Mouse (Mus musculus): ENCODE measurements around the gene Cep128. TPM values are rescaled to one million over a fixed set of nuclear protein-coding genes. Genes with fewer than 3 reads are reported as not detected.
A peak's percentile ranks its signal among the peaks of the same experiment; 100 is the strongest.

Gene Cep128
- polyA plus RNA-seq, 1 experiment from 2014 or later = 12.9 TPM

- WGBS = 83% methylated on average over 6 of the region's 6 CpGs
- no peaks in the 10 kb centered on the region for H3K4me1 ChIP-seq (replicated peaks; ENCODE audit: control insufficient read depth, insufficient read depth, low read length)
- H3K9ac ChIP-seq (ENCODE audit: low read length) = no peak overlapping the region
- H3K27me3 ChIP-seq (ENCODE audit: control insufficient read depth, insufficient read depth, low read length) = no peaks in the 10 kb centered on the region
- H3K9me3 ChIP-seq (ENCODE audit: control insufficient read depth, low read length) = no peaks in the 10 kb centered on the region
- no peak overlapping the region for H3K4me2 ChIP-seq (ENCODE audit: low read depth, low read length, severe bottlenecking)
- DNase-seq (ENCODE audit: low spot score) (no peak), ATAC-seq (replicated peaks; ENCODE audit: low FRiP score) (no peak)
- H3K27ac ChIP-seq (ENCODE audit: low read depth, low read length) = no peak overlapping the region
- no peaks in the 10 kb centered on the region for H3K36me3 ChIP-seq (ENCODE audit: control insufficient read depth, insufficient read depth, low read length)
- H3K4me3 ChIP-seq (ENCODE audit: low read depth, low read length) = no peak overlapping the region
These were observed 371.2 kb downstream of the Cep128 start for GRCm38 (mm10) chr12:91013043-91013442.

GRCm38 (mm10) chr12:91012184-91012583, 372.0 kb downstream of the Cep128 start:
- ATAC-seq (replicated peaks; ENCODE audit: low FRiP score) (peak; percentile 62; the same call in 1 of the 2 replicates), DNase-seq (ENCODE audit: low spot score) (no peak)
- no peaks in the 10 kb centered on the region for H3K36me3 ChIP-seq (ENCODE audit: control insufficient read depth, insufficient read depth, low read length)
- H3K4me1 ChIP-seq (replicated peaks; ENCODE audit: control insufficient read depth, insufficient read depth, low read length) = no peaks in the 10 kb centered on the region
- no peak overlapping the region for H3K9ac ChIP-seq (ENCODE audit: low read length)
- 64% methylated on average over 4 of the region's 4 CpGs for WGBS
- no peak overlapping the region for H3K4me3 ChIP-seq (ENCODE audit: low read depth, low read length)
- no peak overlapping the region for H3K4me2 ChIP-seq (ENCODE audit: low read depth, low read length, severe bottlenecking)
- no peaks in the 10 kb centered on the region for H3K27me3 ChIP-seq (ENCODE audit: control insufficient read depth, insufficient read depth, low read length)
- no peaks in the 10 kb centered on the region for H3K9me3 ChIP-seq (ENCODE audit: control insufficient read depth, low read length)
- H3K27ac ChIP-seq (ENCODE audit: low read depth, low read length) = no peak overlapping the region

GRCm38 (mm10) chr12:91008736-91009135, 375.5 kb downstream of the Cep128 start:
- no peaks in the 10 kb centered on the region for H3K27me3 ChIP-seq (ENCODE audit: control insufficient read depth, insufficient read depth, low read length)
- no peak overlapping the region for H3K27ac ChIP-seq (ENCODE audit: low read depth, low read length)
- ATAC-seq (replicated peaks; ENCODE audit: low FRiP score) (no peak), DNase-seq (ENCODE audit: low spot score) (no peak)
- no peaks in the 10 kb centered on the region for H3K36me3 ChIP-seq (ENCODE audit: control insufficient read depth, insufficient read depth, low read length)
- no peak overlapping the region for H3K9ac ChIP-seq (ENCODE audit: low read length)
- H3K4me1 ChIP-seq (replicated peaks; ENCODE audit: control insufficient read depth, insufficient read depth, low read length) = no peaks in the 10 kb centered on the region
- H3K4me3 ChIP-seq (ENCODE audit: low read depth, low read length) = no peak overlapping the region
- no peaks in the 10 kb centered on the region for H3K9me3 ChIP-seq (ENCODE audit: control insufficient read depth, low read length)
- H3K4me2 ChIP-seq (ENCODE audit: low read depth, low read length, severe bottlenecking) = no peak overlapping the region
- WGBS = 89% methylated on average over 5 of the region's 5 CpGs

- ATAC-seq (replicated peaks; ENCODE audit: low FRiP score) (no peak), DNase-seq (ENCODE audit: low spot score) (no peak)
- no peaks in the 10 kb centered on the region for H3K27me3 ChIP-seq (ENCODE audit: control insufficient read depth, insufficient read depth, low read length)
- H3K27ac ChIP-seq (ENCODE audit: low read depth, low read length) = no peak overlapping the region
- 83% methylated on average over 3 of the region's 3 CpGs for WGBS
- H3K9ac ChIP-seq (ENCODE audit: low read length) = no peak overlapping the region
- H3K36me3 ChIP-seq (ENCODE audit: control insufficient read depth, insufficient read depth, low read length) = no peaks in the 10 kb centered on the region
- no peaks in the 10 kb centered on the region for H3K4me1 ChIP-seq (replicated peaks; ENCODE audit: control insufficient read depth, insufficient read depth, low read length)
- H3K9me3 ChIP-seq (ENCODE audit: control insufficient read depth, low read length) = no peaks in the 10 kb centered on the region
- no peak overlapping the region for H3K4me3 ChIP-seq (ENCODE audit: low read depth, low read length)
- H3K4me2 ChIP-seq (ENCODE audit: low read depth, low read length, severe bottlenecking) = no peak overlapping the region
These were observed 376.0 kb downstream of the Cep128 start for GRCm38 (mm10) chr12:91008170-91008569.

GRCm38 (mm10) chr12:90997539-90997938, 386.7 kb downstream of the Cep128 start:
- no peak for ATAC-seq (replicated peaks; ENCODE audit: low FRiP score)

GRCm38 (mm10) chr12:90993331-90993730, 390.9 kb downstream of the Cep128 start:
- H3K4me1 ChIP-seq (replicated peaks; ENCODE audit: control insufficient read depth, insufficient read depth, low read length) = no peaks in the 10 kb centered on the region
- DNase-seq (ENCODE audit: low spot score) (no peak), ATAC-seq (replicated peaks; ENCODE audit: low FRiP score) (no peak)
- H3K27me3 ChIP-seq (ENCODE audit: control insufficient read depth, insufficient read depth, low read length) = no peaks in the 10 kb centered on the region
- no peak overlapping the region for H3K9ac ChIP-seq (ENCODE audit: low read length)
- H3K9me3 ChIP-seq (ENCODE audit: control insufficient read depth, low read length) = no peaks in the 10 kb centered on the region
- no peak overlapping the region for H3K27ac ChIP-seq (ENCODE audit: low read depth, low read length)
- no peaks in the 10 kb centered on the region for H3K36me3 ChIP-seq (ENCODE audit: control insufficient read depth, insufficient read depth, low read length)
- WGBS = 91% methylated on average over 2 of the region's 2 CpGs
- no peak overlapping the region for H3K4me2 ChIP-seq (ENCODE audit: low read depth, low read length, severe bottlenecking)
- no peak overlapping the region for H3K4me3 ChIP-seq (ENCODE audit: low read depth, low read length)

More at GRCm38 (mm10) chr12:90997539-90997938, 386.7 kb downstream of the Cep128 start:
- DNase-seq (ENCODE audit: low spot score) = no peak
- 97% methylated on average over 4 of the region's 4 CpGs for WGBS
- H3K9ac ChIP-seq (ENCODE audit: low read length) = no peak overlapping the region
- H3K27me3 ChIP-seq (ENCODE audit: control insufficient read depth, insufficient read depth, low read length) = no peaks in the 10 kb centered on the region
- no peak overlapping the region for H3K4me3 ChIP-seq (ENCODE audit: low read depth, low read length)
- H3K4me2 ChIP-seq (ENCODE audit: low read depth, low read length, severe bottlenecking) = no peak overlapping the region
- no peaks in the 10 kb centered on the region for H3K36me3 ChIP-seq (ENCODE audit: control insufficient read depth, insufficient read depth, low read length)
- H3K9me3 ChIP-seq (ENCODE audit: control insufficient read depth, low read length) = no peaks in the 10 kb centered on the region
- no peaks in the 10 kb centered on the region for H3K4me1 ChIP-seq (replicated peaks; ENCODE audit: control insufficient read depth, insufficient read depth, low read length)
- no peak overlapping the region for H3K27ac ChIP-seq (ENCODE audit: low read depth, low read length)

- 76% methylated on average over 2 of the region's 2 CpGs for WGBS
- Histone ChIP-seq H3K27ac (ENCODE audit: low read depth, low read length) (no peak overlapping the region), H3K4me3 (ENCODE audit: low read depth, low read length) (no peak overlapping the region), H3K4me1 (replicated peaks; ENCODE audit: control insufficient read depth, insufficient read depth, low read length) (no peaks in the 10 kb centered on the region), H3K36me3 (ENCODE audit: control insufficient read depth, insufficient read depth, low read length) (no peaks in the 10 kb centered on the region), H3K9ac (ENCODE audit: low read length) (no peak overlapping the region), H3K27me3 (ENCODE audit: control insufficient read depth, insufficient read depth, low read length) (no peaks in the 10 kb centered on the region), H3K9me3 (ENCODE audit: control insufficient read depth, low read length) (no peaks in the 10 kb centered on the region), H3K4me2 (ENCODE audit: low read depth, low read length, severe bottlenecking) (no peak overlapping the region)
- no peak for ATAC-seq (replicated peaks; ENCODE audit: low FRiP score)
- DNase-seq (ENCODE audit: low spot score) = no peak
These were observed 396.4 kb downstream of the Cep128 start for GRCm38 (mm10) chr12:90987782-90988181.

GRCm38 (mm10) chr12:90987259-90987658, 396.9 kb downstream of the Cep128 start:
- no peak overlapping the region for H3K9ac ChIP-seq (ENCODE audit: low read length)
- H3K4me1 ChIP-seq (replicated peaks; ENCODE audit: control insufficient read depth, insufficient read depth, low read length) = no peaks in the 10 kb centered on the region
- ATAC-seq (replicated peaks; ENCODE audit: low FRiP score) (no peak), DNase-seq (ENCODE audit: low spot score) (no peak)
- no peak overlapping the region for H3K27ac ChIP-seq (ENCODE audit: low read depth, low read length)
- 51% methylated on average over 6 of the region's 6 CpGs for WGBS
- H3K36me3 ChIP-seq (ENCODE audit: control insufficient read depth, insufficient read depth, low read length) = no peaks in the 10 kb centered on the region
- H3K4me3 ChIP-seq (ENCODE audit: low read depth, low read length) = no peak overlapping the region
- H3K27me3 ChIP-seq (ENCODE audit: control insufficient read depth, insufficient read depth, low read length) = no peaks in the 10 kb centered on the region
- H3K4me2 ChIP-seq (ENCODE audit: low read depth, low read length, severe bottlenecking) = no peak overlapping the region
- H3K9me3 ChIP-seq (ENCODE audit: control insufficient read depth, low read length) = no peaks in the 10 kb centered on the region

GRCm38 (mm10) chr12:90982018-90982417, 402.2 kb downstream of the Cep128 start:
- ATAC-seq (replicated peaks; ENCODE audit: low FRiP score) (no peak), DNase-seq (ENCODE audit: low spot score) (no peak)
- H3K36me3 ChIP-seq (ENCODE audit: control insufficient read depth, insufficient read depth, low read length) = no peaks in the 10 kb centered on the region
- no peak overlapping the region for H3K4me2 ChIP-seq (ENCODE audit: low read depth, low read length, severe bottlenecking)
- H3K4me3 ChIP-seq (ENCODE audit: low read depth, low read length) = no peak overlapping the region
- no peak overlapping the region for H3K27ac ChIP-seq (ENCODE audit: low read depth, low read length)
- 88% methylated on average over 4 of the region's 4 CpGs for WGBS
- no peaks in the 10 kb centered on the region for H3K4me1 ChIP-seq (replicated peaks; ENCODE audit: control insufficient read depth, insufficient read depth, low read length)
- H3K27me3 ChIP-seq (ENCODE audit: control insufficient read depth, insufficient read depth, low read length) = no peaks in the 10 kb centered on the region
- H3K9ac ChIP-seq (ENCODE audit: low read length) = no peak overlapping the region
- H3K9me3 ChIP-seq (ENCODE audit: control insufficient read depth, low read length) = no peaks in the 10 kb centered on the region

Data from forebrain, embryonic 11.5 days (tissue).